Mouse (Mus musculus): ENCODE measurements around the gene Bri3bp.
"Not testable (repeated sequence)": the region's sequence is repeated elsewhere in the genome, so short reads cannot be mapped to it uniquely, and the experiment has no call there.

The Bri3bp gene

DNA sequence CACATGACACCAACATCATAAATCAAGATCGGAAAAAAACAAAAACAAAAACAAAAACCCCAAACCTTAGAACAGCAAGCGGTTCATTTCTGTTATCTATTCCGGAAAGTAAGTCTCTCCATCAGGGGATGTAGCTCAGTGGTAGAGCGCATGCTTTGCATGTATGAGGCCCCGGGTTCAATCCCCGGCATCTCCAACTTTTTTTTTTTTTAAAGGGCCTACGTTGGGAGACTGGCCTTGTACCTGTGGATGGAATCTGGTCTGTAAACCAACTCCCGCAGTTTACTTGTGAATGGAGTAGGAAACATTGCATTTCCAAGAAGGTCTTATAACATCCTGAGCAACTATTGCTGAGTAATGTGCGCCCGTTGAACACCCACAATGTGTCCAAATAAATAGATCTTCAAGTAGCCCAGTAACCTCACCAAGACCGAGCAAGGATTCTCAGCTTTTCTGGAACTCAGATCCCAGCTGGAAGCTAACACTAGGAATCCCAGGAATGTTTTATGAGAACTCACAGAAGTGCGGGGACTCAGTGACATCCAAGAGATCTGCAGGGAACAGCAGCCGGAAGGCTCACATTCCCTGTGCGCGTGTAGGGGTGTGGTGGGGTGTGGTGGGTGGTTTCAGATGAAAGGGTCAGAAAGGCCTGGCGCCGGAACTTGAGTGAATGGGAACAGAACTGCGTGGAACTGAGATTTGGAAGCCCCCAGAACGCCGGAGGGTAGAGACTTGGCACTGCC, 31.8 kb upstream of the Bri3bp start:
- in situ Hi-C loops (cut with MseI, MboI) = no loop called here

DNA sequence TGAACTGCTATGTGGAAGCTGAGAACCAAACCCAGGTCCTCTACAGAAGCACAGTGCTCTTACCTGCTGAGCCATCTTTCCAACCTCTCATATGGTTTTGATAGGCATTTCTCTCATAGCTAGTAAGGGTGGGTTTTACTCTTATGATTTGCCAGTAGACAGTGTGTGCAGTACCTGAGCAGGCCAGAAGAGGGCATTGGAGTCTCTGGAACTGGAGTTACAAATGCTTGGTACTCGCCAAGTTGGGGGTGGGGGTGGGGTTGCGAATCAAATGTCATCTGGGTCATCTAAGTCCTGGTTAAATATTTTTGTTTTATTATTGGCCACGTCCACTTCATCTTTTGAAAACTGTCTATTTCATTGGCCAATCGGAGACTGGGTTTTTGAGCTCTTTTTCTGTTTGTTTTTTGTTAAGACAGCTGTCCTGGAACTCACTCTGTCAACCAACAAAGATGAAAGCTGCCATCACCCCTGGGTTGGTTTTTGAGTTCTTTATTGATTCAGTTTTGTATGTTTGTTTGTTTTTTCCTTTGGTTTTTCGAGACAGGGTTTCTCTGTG, 29.3 kb upstream of the Bri3bp start:
- in situ Hi-C loops (cut with MseI, MboI) = no loop called here

DNA sequence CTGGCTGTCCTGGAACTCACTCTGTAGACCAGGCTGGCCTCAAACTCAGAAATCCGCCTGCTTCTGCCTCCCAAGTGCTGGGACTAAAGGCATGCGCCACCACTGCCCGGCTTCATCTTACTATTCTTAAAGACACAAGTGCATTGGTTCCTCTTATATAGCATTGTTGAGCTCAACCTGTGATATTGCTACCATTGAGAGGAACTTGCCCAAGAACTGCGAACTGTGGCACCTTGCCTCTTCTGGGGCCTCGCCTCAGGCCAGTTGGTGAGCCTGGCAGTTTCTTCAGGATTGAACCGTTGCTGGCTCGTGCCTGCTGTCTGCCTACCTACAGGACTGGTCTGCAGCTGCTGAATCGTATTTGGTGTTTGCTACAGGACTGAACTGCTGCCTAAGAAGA, 28.8 kb upstream of the Bri3bp start:
- in situ Hi-C loops (cut with MseI, MboI) = not testable (repeated sequence)

DNA sequence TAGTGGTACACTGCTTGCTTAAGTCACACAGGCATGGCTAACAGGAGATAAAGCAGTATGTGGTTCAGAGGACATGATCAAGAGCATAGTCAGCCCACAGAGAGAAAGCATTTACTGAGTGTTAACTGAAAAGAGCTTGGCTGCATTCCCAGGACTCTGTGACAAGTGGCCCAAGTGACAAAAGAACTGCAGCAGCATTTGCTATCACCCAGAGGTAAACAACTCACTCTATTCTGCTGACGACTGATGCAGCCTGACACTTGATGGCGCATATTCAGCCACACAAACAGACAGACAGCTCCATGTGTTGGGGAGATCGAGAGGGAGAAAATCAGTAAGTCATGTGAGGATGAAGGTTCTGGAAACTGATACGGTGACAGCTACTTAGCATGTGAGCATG, 27.6 kb upstream of the Bri3bp start:
- in situ Hi-C loops (cut with MseI, MboI) = no loop called here

DNA sequence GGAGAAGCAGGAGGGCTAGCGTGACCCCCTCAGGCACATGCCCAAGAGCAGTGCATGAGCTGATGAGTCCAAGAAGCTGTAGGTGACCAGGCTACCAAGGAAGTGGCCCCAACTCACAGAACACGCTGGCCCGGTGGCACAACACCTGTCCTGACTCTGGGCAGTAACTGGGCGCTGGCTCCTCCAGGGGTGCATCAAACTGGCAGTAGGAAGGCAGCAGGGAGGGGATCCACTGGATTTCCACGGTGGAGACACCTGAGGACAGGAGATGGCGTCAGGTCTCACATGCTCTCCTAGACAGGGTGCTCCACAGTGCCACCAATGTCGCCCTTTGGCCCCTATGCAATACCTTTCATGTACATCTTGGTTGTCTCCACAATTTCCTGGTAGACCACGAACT, 25.2 kb upstream of the Bri3bp start:
- in situ Hi-C loops (cut with MseI, MboI) = no loop called here

DNA sequence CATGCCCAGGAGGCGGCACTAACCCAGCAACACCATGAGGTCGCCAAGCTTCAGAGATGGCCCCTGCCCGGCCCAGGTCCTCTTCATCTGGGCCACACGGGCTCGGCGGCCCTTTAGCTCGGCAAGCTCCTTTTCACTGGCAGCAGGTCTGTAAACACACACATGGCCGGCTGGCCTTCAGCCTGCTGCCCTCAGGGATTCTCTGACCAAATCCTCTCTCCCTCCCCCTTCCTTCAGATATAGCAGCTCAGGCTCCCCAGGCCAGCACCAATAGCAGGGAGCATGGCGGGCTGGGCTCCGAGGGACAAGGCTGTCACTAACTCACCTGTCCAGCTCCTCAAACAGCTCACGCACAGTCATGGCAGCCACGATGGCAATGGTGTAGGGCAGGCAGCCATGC, 22.7 kb upstream of the Bri3bp start:
- in situ Hi-C loops (cut with MseI, MboI) = no loop called here

DNA sequence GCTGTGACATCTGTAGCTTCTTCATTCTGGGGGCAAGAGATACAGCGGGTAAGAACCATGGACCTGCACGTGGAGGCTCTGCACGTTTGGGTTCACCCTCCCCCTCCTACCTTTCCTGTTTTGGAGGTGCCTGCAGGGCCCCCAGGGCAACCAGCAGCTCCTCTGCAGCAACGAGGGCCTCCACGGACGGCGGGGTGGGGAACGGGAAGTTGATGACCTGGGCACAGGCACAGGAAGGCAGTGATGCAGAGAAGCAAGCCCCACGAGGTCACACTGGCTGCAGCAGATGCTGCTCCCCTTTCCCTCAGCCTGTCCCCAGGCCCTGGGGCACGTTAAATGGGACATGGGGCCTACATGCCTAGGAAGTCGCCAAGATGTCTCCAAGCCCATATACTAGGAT, 22.2 kb upstream of the Bri3bp start:
- in situ Hi-C loops (cut with MseI, MboI) = no loop called here

DNA sequence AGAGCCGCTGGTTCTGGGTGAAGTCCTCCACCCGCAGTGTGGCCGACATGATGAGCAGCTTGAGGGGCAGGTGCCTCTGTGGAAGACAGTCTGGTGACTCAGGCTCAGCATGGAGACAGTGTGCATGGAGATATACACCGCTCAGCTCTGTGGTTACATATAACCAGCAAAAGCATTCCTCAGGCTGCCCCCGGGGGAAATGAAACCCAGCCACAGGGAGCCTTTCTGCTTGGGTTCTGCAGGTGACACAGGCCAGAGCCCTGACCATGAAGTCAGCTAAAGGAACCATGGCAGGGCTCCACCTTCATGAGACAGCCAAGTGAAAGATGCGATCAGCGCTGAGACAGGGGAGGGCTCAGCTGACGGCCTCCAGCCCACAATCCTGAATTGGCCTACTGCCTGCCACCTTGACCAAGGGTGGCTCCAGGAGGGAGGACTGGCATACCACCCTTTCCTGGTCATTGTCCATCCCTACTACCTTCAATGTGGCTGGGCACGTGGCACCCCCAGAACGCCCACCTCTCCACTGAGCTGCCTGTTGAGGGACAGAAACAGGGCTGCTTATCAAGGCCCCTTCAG, 15.6 kb upstream of the Bri3bp start:
- in situ Hi-C loops (cut with MseI, MboI) = no loop called here

DNA sequence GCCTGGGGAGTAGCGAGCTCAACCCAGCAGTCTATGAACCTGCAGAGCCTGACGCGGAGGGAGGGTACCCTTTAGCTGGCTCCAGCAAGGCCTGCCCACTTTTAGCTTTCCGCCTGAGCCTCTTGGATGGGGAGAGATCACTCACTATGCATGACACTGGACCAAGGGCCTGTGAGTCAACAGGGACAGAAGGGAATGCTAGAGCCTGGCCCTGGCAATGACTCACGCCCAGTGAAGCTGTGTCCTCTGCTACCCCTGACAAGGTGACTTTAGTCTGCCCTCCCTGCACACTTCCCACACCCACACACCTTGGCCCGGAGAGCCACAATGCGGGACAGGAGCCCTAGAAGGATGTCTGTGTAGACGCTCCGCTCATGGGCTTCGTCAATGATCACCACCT, 15.0 kb upstream of the Bri3bp start:
- in situ Hi-C loops (cut with MseI, MboI) = no loop called here

DNA sequence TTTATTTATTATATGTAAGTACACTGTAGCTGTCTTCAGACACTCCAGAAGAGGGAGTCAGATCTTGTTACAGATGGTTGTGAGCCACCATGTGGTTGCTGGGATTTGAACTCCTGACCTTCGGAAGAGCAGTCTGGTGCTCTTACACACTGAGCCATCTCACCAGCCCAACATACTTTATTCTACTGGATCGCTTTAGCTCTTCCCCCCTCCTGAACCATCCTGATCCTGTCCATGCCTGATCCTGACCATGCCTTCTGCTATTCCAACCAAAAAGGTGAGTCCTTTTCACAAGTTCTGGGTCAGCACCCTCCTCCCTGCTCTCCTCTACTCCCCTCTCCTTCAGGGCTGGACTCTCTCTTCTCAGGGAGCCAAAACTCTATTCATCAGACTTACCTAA, 9.0 kb upstream of the Bri3bp start:
- in situ Hi-C loops (cut with MseI, MboI) = not testable (repeated sequence)

DNA sequence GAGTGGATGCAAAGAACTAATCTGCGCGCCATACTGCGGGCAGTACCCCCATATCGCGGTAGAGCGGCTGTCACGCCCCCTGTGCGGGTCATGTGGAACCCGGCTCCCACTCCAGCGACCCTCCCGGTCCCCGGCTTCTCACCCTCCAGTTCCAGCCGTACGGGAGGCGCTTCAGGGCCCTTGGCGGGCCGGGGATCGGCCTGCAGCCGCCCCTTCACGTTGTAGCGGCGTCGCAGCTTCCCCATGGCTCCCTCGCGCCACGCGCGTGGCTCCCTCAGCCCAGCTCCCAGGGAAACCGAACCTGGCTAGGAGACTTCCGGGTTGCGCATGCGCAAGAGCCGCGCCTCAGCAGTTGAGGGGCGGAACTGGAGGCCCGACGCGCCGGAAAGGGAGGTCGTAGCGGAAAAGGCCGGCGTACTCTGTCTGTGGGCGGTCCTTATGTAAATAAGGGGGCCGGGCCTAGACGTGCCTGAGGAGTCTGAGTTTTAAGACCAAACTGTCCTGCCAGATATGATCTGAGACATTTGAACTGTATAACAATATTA, 7.5 kb upstream of the Bri3bp start, which contains the start of gene Dhx37:
Dhx37 (minus strand) TSS at position 329 of the 545 bp plus-strand sequence.
- in situ Hi-C loops (cut with MseI, MboI) = no loop called here

DNA sequence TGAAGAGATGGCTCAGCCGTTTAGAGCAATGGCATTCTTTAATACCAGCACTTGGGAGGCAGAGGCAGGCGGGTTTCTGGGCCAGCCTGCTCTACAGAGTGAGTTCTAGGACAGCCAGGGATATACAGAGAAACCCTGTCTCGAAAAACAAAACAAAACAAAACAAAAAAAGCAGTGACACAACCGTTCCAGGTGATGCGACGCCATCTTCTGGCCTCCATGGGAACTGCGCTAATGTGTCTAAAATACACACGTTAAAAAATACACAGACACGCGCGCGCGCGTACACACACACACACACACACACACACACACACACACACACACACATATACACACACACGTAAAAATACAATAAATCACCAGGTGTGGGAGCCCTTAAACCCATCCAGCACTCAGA, 7.0 kb upstream of the Bri3bp start:
- in situ Hi-C loops (cut with MseI, MboI) = not testable (repeated sequence)

DNA sequence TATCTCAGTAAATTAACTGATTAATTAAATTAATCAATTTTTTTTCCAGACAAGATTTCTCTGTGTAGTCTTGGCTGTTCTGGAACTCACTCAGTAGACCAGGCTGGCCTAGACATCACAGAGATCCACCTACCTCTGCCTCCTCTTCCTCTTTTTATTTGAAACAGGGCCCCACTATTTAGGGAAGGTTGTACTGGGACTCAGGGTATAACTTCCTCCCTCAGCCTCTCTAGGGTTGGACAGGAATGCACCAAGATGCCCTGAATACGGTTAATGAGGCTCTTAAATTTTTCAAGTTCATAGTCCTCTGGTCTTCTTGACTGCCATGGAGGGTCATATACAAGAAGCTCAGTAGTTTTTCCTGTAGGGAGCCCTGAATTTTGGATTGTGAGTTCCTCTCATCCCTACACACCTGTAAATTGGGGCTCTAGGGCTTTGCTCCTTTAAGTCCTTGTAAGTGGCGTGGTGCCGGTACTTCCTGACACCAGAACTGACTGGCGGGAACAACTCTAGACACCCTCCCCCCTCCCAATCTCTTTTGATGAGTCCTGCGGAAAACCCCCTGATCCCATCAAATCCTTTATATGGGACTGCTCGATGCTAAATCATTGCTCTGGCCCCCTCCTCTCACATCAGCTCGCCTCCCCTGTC, 660 bp upstream of the Bri3bp start:
- in situ Hi-C loops (cut with MseI, MboI) = no loop called here

DNA sequence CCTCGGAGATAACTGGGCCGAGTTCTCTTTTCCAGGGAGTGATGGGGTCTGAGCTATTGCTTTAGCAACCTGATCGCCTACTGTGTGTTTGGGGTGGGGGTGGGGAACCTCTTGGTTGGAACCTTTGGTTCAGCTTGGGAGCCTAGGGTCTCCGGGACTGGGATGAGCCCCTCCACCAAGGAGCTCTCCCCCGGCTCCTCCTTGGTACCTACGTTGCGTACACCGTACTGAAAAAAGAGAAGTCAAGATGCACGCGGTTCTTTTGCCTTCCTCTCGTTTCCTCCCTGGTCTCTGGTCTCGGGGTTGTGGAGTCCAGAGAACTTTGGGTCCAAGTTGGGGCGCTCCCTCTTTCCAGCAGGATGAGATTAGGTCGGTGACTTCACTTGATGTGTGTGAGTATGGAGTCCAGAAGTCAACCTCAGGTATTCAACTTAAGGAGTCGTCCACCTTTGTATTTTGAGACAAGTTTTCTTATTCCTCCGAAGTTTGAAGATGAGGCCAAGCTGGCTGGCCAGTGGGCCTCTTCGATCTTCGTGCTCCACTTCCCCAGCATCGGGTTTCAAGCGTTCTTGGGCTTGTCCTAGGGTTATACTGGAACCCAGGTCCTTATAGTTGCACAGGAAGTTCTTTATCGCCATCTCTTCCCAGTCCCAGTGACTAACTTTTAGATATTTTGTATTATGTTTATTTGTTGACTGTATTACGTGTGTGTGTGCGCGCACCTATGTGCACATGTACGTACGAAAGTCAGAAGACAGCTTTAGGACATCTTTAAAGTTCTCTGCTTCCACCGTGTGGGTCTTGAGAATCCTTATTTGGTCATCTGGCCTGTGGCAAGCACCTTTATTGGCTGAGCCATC, 998 bp downstream of the Bri3bp start:
- in situ Hi-C loops (cut with MseI, MboI) = no loop called here

DNA sequence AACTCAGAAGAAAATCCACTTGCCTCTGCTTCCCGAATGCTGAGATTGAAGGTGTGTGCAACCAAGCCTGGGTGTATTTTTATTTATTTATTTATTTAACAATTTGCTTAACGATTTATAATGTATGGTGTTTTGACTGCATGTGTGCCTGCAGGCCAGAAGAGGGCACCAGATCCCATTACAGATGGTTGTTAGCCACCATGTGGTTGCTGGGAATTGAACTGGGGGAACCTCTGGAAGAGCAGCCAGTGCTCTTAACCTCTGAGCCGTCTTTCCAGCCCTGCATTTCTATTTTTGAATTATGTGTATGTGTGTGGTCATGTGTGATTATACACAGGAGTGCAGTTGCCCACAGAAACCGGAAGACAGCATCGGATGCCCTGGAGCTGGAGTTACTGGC, 2.0 kb downstream of the Bri3bp start:
- in situ Hi-C loops (cut with MseI, MboI) = no loop called here

DNA sequence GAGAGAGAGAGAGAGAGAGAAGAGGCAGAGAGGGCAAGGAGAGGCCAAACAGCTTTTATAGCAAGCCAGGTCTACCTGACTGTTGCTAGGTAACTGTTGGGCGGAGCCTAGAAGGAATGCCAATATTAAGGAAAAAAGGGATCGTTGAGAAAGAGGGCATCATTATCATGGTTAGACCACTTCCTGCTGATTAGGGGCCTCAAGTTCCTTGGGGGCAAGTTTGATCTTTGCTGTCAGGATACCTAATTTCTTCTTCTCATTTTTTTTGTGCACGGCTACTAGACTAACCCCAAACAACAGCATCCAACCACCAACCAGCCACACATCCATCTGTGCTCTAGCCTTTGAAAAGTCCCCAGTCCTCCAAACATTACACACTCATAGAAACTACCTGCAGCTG, 2.5 kb downstream of the Bri3bp start:
- in situ Hi-C loops (cut with MseI, MboI) = no loop called here

DNA sequence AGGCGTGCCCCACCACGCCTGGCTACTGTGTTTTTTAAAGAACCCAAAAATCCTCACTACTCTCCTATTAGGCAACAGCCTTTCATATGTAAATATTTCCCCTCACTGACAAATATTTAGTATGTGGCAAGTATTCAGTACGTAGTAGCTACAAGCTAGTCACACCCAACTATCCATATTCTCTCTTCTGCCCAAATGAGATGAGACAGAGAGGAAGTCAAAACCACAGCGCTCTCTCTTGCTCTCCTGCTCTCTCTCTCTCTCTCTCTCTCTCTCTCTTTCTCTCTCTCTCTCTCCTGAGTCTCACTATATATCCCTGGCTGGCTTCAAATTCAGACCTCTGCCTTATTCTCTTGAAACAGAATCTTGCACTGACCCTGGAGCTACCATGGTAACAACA, 3.2 kb downstream of the Bri3bp start:
- in situ Hi-C loops (cut with MseI, MboI) = no loop called here

DNA sequence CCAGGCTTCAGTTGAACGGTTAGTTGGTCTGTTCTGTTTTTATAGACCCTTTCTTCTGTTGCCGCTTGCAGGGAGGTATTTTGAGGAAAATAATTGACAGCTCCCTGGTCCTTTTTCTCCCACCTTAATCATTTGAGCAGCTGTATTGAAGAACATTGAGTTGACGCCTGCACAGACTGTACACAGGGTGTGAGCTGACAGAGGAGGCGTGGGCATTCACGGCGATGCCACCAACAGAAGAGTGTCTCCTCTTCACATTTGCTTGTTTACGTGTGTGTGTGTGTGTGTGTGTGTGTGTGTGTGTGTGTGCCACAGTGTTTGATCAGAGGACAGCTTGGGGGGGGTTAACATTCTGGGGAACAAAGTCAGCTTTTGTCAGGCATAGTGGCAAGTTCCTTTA, 5.0 kb downstream of the Bri3bp start:
- in situ Hi-C loops (cut with MseI, MboI) = no loop called here

DNA sequence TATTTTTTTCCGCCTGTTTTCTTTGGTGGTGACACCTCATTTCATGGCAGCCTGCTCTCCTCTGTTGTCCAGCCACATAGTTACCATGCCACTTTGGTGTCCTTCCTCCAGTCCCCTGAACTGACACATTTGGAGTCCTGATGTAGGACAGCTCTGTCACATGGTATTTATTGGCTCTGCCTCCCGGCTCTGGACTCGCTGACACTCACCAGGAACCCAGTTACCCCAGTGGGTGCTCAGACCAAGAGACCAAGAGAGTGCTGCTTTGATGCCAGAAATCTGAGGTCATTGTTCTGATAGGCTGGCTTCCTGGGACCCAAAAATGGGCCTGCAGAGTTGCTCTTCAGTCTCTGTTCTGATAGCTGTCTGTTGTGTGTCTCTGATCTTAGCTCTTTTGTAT, 6.7 kb downstream of the Bri3bp start:
- in situ Hi-C loops (cut with MseI, MboI) = no loop called here

DNA sequence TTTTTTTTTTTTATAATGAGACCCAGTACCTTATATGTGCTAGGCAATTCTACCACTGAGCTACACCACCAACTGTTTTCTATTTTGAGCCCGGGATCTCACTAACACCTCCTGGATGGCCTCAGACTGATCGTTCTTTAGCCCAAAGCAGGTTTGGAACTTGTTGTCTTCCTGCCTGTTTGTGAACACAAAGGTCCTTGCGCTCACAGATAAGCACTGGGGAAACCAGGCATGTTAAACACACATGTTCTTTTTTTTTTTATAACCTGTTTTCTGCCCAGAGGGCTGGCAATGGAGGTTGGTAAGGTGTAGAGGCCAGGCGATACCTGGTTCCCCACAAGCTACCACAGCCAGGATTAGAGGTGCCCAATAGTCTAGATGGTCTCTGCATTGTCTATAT, 7.3 kb downstream of the Bri3bp start:
- in situ Hi-C loops (cut with MseI, MboI) = no loop called here

DNA sequence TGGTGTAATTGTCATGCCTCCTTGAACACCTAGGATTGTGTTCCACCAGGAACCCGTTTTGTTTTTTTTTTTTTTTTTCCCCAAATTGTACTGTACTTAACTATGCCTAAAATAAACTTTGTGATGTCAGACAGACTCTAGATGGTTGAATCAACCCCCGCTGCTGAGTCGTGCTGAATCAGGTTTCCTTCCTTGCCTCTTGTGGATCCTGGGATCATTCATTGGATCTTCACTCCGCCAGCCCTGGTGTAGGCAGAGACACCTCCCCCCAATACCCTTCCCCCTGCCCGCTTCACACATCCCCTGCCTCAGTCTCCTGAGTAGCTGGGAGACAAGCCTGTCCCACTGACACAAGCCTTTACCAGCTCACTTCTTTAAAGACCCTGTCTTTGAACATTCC, 7.9 kb downstream of the Bri3bp start:
- in situ Hi-C loops (cut with MseI, MboI) = no loop called here

DNA sequence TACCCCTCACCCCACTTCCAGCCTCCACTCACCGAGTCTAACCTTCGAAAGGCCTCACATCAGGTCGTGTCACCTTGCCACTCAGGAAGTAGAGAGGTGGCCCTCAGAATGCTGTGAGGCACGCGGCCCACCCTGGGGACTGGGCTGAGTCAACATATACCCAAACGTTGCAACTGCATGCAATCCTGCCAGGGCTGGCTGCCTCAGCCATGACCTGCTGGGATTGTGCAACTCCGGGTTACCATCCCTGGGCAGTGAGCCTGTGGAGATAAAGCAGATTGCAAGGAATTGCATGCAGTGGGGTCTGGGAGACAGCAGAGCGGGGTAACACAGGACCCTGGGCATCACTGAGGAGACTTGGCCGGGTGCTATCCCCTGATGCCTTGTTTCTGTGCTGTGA, 11.2 kb downstream of the Bri3bp start:
- in situ Hi-C loops (cut with MseI, MboI) = no loop called here
